Mouse (Mus musculus): ENCODE measurements around the gene Mpp5. TPM values are rescaled to one million over a fixed set of nuclear protein-coding genes. Genes with fewer than 3 reads are reported as not detected.

Mpp5 gene
- polyA plus RNA-seq, 1 experiment: 6.4 TPM

GRCm38 (mm10) chr12:78868115-78868514 is 119.4 kb downstream of the Mpp5 start:
- Histone ChIP-seq H3K4me3 (ENCODE audit: insufficient read depth, low read depth, low read length) (no peak overlapping the region), H3K36me3 (ENCODE audit: control insufficient read depth, insufficient read depth, low read length) (peaks cover 2% of the 10 kb centered on the region; the same call in 1 of the 2 replicates), H3K4me1 (ENCODE audit: control insufficient read depth, insufficient read depth, low read length) (peaks cover 2% of the 10 kb centered on the region; the same call in 1 of the 2 replicates), H3K27ac (ENCODE audit: insufficient read depth, low read depth, low read length) (no peak overlapping the region), H3K27me3 (replicated peaks; ENCODE audit: control insufficient read depth, insufficient read depth, low read length) (no peaks in the 10 kb centered on the region)
- WGBS: 85% methylated on average over 1 of the region's 1 CpGs
- TF ChIP-seq CTCF (conservative IDR thresholded peaks at IDR 0.05; ENCODE audit: insufficient read depth, insufficient read length, low read depth, low read length): no peak
- TF ChIP-seq POLR2A (IDR thresholded peaks at IDR 0.05; ENCODE audit: low read depth, low read length): no peak
- DNase-seq: no peak

- TF ChIP-seq CTCF (conservative IDR thresholded peaks at IDR 0.05; ENCODE audit: insufficient read depth, insufficient read length, low read depth, low read length) (no peak), POLR2A (IDR thresholded peaks at IDR 0.05; ENCODE audit: low read depth, low read length) (no peak)
- Histone ChIP-seq H3K4me1 (ENCODE audit: control insufficient read depth, insufficient read depth, low read length) (no peaks in the 10 kb centered on the region), H3K4me3 (ENCODE audit: insufficient read depth, low read depth, low read length) (no peak overlapping the region), H3K36me3 (ENCODE audit: control insufficient read depth, insufficient read depth, low read length) (peaks cover 4% of the 10 kb centered on the region), H3K27ac (ENCODE audit: insufficient read depth, low read depth, low read length) (no peak overlapping the region), H3K27me3 (replicated peaks; ENCODE audit: control insufficient read depth, insufficient read depth, low read length) (no peaks in the 10 kb centered on the region)
- 99% methylated on average over 3 of the region's 3 CpGs for WGBS
- no peak for DNase-seq
Observed at GRCm38 (mm10) chr12:78874581-78874980, 125.9 kb downstream of the Mpp5 start.

- no peak overlapping the region for H3K27ac ChIP-seq (ENCODE audit: insufficient read depth, low read depth, low read length)
- TF ChIP-seq POLR2A (IDR thresholded peaks at IDR 0.05; ENCODE audit: low read depth, low read length) (no peak), CTCF (conservative IDR thresholded peaks at IDR 0.05; ENCODE audit: insufficient read depth, insufficient read length, low read depth, low read length) (no peak)
- DNase-seq: peak; percentile 59
- no peak overlapping the region for H3K4me3 ChIP-seq (ENCODE audit: insufficient read depth, low read depth, low read length)
- 0 out of 2 replicates have a peak, but pooled peaks cover 1% of the 10 kb centered on the region for H3K36me3 ChIP-seq (ENCODE audit: control insufficient read depth, insufficient read depth, low read length)
- H3K27me3 ChIP-seq (replicated peaks; ENCODE audit: control insufficient read depth, insufficient read depth, low read length): no peaks in the 10 kb centered on the region
- H3K4me1 ChIP-seq (ENCODE audit: control insufficient read depth, insufficient read depth, low read length): peaks cover 3% of the 10 kb centered on the region; the same call in 1 of the 2 replicates
- WGBS: 38% methylated on average over 1 of the region's 1 CpGs
Observed at GRCm38 (mm10) chr12:78890062-78890461, 141.4 kb downstream of the Mpp5 start.

Other genes starting within 250 kb of the Mpp5 start
- gene Fam71d, start 57.4 kb upstream of the Mpp5 start, polyA plus RNA-seq (2012; rRNA removed): 0.37 and 0.45 TPM in 2 replicates
- 32.8 and 52.6 TPM in 2 replicates for gene Atp6v1d, start 112.7 kb downstream of the Mpp5 start, polyA plus RNA-seq (2012; rRNA removed)
- 9.7 and 14.4 TPM in 2 replicates for gene Eif2s1, start 112.9 kb downstream of the Mpp5 start, polyA plus RNA-seq (2012; rRNA removed)
- 2.0 TPM in 2 replicates for gene Plek2, start 158.1 kb downstream of the Mpp5 start, polyA plus RNA-seq (2012; rRNA removed)